Mouse (Mus musculus) macrophage (primary cell): Measurements from ENCODE around the gene Mavs. TPM values are rescaled to one million over a fixed set of nuclear protein-coding genes. Genes with fewer than 3 reads are reported as not detected.
"Not testable (repeated sequence)": the region's sequence is repeated elsewhere in the genome, so short reads cannot be mapped to it uniquely, and the experiment has no call there.

Experiments
- H3K27ac ChIP-seq: fragments of 350-480 bp; formaldehyde crosslinking; 2 replicates; pipeline ENCODE4 v1.9.0; 2021
- H3K36me3 ChIP-seq: fragments of 350-480 bp; formaldehyde crosslinking; 2 replicates; pipeline ENCODE4 v1.9.0; 2021; ENCODE audit errors: inconsistent target
- H3K4me3 ChIP-seq: fragments of 350-480 bp; formaldehyde crosslinking; 2 replicates; pipeline ENCODE4 v1.9.0; 2021; ENCODE audit errors: inconsistent target
- H3K79me2 ChIP-seq: fragments of 350-480 bp; formaldehyde crosslinking; 2 replicates; pipeline ENCODE4 v1.9.0; 2021; ENCODE audit errors: inconsistent target
- WGBS: methylation state at CpG from one replicate; pipeline ENCODE4 v1.1.7; 2026; ENCODE audit warnings: inconsistent platforms; ENCODE audit not compliant: missing documents; 5-methylcytosine and 5-hydroxymethylcytosine counted together
- polyA plus RNA-seq: library from polyadenylated mRNA; stranded (reverse); fragments of 250-400 nt; gene quantifications from 3 replicates; pipeline ENCODE4 v1.2.4, GENCODE M21; 2018; ENCODE audit warnings: inconsistent platforms

Gene Mavs
- polyA plus RNA-seq, 1 experiment from 2014 or later, result 41.4 TPM

DNA sequence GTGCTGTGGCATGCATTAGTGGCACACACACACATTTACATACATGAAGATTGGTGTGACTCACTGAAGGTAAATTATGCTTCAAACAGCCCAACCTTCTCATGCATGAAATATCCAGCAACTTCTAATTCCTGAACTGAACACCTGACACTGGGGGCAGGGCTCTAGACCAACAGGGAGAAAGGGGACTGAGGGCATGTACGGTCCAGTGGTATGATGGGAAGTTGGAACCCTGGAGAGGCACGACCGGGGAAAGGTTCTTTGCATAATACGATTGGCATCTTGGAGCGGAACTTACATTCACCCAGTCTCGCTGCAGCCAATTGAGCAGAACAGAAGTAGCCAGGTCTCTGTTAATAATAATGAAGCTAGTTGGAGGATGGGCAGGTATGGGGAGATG, 8.7 kb upstream of the Mavs start:
- 89% methylated on average over 5 of the region's 6 CpGs for whole genome bisulfite sequencing
- no peaks in the 10 kb centered on the region for H3K36me3 ChIP-seq
- H3K27ac ChIP-seq, result no peak overlapping the region
- H3K79me2 ChIP-seq, result no peaks in the 10 kb centered on the region
- no peak overlapping the region for H3K4me3 ChIP-seq

DNA sequence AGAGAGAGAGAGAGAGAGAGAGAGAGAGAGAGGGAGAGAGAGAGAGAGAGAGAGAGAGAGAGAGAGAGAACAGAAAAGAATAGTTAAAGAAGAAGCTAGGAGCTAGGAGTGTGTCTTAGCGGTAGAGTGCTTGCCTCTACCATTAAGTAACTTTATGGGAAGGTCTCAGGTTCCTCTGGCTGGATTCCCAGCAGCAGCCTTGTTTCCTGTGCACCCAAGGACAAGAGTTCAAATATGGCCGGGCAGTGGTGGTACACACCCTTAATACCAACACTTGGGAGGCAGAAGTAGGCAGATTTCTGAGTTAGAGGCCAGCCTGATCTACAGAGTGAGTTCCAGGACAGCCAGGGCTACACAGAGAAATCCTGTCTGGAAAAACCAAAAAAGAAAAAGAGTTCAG, 7.2 kb upstream of the Mavs start:
- 58% methylated on average over 2 of the region's 2 CpGs for WGBS
- not testable (repeated sequence) for H3K27ac ChIP-seq, H3K36me3 ChIP-seq, H3K79me2 ChIP-seq, H3K4me3 ChIP-seq

DNA sequence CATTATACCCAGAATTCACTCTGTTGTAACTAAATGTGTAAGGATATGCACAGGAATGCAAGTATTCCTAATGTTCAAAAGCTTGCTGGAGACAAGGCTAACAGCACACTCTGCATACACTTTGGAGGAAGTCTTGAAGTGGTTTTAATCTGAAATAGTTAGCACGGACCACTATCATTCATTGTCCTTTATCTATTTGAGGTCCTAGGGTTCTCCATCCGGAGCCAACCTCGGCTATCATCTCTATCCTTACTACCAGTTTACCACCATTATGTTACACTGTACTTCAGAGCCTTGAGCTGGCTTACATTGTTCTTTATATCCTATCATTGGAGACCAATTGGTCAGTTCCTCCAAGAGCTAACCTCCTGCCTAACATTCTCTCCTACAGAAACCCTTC, 6.6 kb upstream of the Mavs start:
- WGBS, result 94% methylated on average over 3 of the region's 3 CpGs
- no peaks in the 10 kb centered on the region for H3K79me2 ChIP-seq
- no peak overlapping the region for H3K27ac ChIP-seq
- H3K4me3 ChIP-seq, result no peak overlapping the region
- H3K36me3 ChIP-seq, result no peaks in the 10 kb centered on the region

DNA sequence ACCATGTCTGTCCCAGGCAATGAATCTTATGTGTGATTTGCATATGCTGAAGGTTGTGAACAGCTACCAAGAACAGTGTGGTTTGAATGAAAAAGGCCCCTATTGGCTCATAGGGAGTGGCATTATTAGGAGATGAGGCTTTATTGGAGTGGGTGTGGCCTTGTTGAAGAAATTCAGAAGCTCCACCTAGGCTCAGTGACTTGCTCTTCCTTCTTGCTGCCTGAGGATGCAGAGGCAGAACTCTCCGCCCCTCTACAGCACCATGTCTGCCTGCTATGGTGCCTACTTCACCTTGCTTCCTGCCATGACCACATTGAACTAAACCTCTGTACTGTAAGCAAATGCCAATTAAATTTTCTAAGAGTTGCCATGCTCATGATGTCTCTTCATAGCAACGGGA, 1.3 kb upstream of the Mavs start:
- H3K36me3 ChIP-seq, result no peaks in the 10 kb centered on the region
- peaks cover 31% of the 10 kb centered on the region for H3K79me2 ChIP-seq
- no peak overlapping the region for H3K4me3 ChIP-seq
- 84% methylated on average over 2 of the region's 2 CpGs for WGBS
- H3K27ac ChIP-seq, result no peak overlapping the region

GRCm38 (mm10) chr2:131234127-131234650, 326 bp downstream of the Mavs start:
- Histone ChIP-seq H3K27ac (peak overlapping the region; percentile 72), H3K79me2 (peaks cover 31% of the 10 kb centered on the region), H3K4me3 (peak overlapping the region; percentile 66), H3K36me3 (no peaks in the 10 kb centered on the region; the same call in 1 of the 2 replicates)
- WGBS, result 10% methylated on average over 16 of the region's 28 CpGs

GRCm38 (mm10) chr2:131234970-131235635, 1.2 kb downstream of the Mavs start:
- peak overlapping the region; percentile 66 for H3K4me3 ChIP-seq
- H3K79me2 ChIP-seq, result peaks cover 31% of the 10 kb centered on the region
- peaks cover 2% of the 10 kb centered on the region for H3K36me3 ChIP-seq
- 19% methylated on average over 5 of the region's 7 CpGs for WGBS
- peak overlapping the region; percentile 72 for H3K27ac ChIP-seq

GRCm38 (mm10) chr2:131242180-131242579, 8.3 kb downstream of the Mavs start:
- no peak overlapping the region for H3K27ac ChIP-seq
- H3K36me3 ChIP-seq, result peaks cover 72% of the 10 kb centered on the region
- no peak overlapping the region for H3K4me3 ChIP-seq
- H3K79me2 ChIP-seq, result no peaks in the 10 kb centered on the region; the same call in 1 of the 2 replicates

- H3K79me2 ChIP-seq, result no peaks in the 10 kb centered on the region
- 97% methylated on average over 7 of the region's 7 CpGs for WGBS
- no peak overlapping the region for H3K27ac ChIP-seq
These were observed 9.1 kb downstream of the Mavs start for GRCm38 (mm10) chr2:131242929-131243328.

GRCm38 (mm10) chr2:131253681-131254328, 19.9 kb downstream of the Mavs start:
- Histone ChIP-seq H3K27ac (peak overlapping the region; percentile 48), H3K4me3 (no peak overlapping the region)

More at GRCm38 (mm10) chr2:131242929-131243328, 9.1 kb downstream of the Mavs start:
- peaks cover 78% of the 10 kb centered on the region for H3K36me3 ChIP-seq
- H3K4me3 ChIP-seq, result no peak overlapping the region

DNA sequence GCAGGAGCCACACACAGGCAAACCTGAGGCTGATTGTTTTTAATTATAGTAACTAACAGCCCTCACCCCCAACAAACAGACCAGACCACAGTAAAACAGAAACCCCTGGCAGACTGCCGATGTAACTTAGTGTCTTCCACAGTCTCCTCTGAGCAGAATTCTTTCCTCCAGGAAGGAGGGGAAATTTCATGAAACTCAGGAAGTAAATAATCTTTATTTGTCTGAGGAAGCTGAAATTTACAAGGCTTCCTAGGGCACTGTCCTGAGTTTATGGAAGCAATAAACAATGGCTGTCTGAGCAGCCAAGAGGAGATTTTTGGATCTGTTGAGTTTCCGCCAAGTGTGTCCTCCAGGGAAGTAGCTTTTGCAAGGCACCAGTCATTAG, 20.5 kb downstream of the Mavs start:
- H3K27ac ChIP-seq, result peak overlapping the region; percentile 48
- 50% methylated on average over 2 of the region's 2 CpGs for whole genome bisulfite sequencing
- H3K79me2 ChIP-seq, result no peaks in the 10 kb centered on the region
- no peaks in the 10 kb centered on the region for H3K36me3 ChIP-seq
- no peak overlapping the region for H3K4me3 ChIP-seq

More at GRCm38 (mm10) chr2:131253681-131254328, 19.9 kb downstream of the Mavs start:
- WGBS, result 12% methylated on average over 7 of the region's 7 CpGs
- Histone ChIP-seq H3K36me3 (no peaks in the 10 kb centered on the region), H3K79me2 (no peaks in the 10 kb centered on the region)

DNA sequence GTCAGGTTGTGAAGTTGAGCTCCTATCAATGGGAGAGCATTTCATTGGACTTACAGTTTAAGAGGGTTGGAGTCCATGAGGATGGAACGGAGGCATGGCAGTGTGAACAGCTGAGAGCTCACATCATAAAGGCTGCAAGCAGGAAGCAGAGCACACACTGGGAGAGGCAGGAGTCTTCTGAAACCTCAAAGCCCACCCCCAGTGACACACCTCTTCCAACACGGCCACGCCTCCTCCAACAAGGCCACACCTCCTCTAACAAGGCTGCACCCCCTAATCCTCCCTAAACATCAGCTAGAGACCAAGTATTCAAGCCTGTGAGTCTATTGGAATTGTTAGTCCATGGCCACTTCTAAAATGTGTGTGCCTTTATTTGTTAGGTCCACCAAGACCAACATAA, 21.9 kb downstream of the Mavs start:
- 83% methylated on average over 3 of the region's 3 CpGs for WGBS
- Histone ChIP-seq H3K36me3 (no peaks in the 10 kb centered on the region), H3K79me2 (no peaks in the 10 kb centered on the region), H3K27ac (no peak overlapping the region), H3K4me3 (no peak overlapping the region)

DNA sequence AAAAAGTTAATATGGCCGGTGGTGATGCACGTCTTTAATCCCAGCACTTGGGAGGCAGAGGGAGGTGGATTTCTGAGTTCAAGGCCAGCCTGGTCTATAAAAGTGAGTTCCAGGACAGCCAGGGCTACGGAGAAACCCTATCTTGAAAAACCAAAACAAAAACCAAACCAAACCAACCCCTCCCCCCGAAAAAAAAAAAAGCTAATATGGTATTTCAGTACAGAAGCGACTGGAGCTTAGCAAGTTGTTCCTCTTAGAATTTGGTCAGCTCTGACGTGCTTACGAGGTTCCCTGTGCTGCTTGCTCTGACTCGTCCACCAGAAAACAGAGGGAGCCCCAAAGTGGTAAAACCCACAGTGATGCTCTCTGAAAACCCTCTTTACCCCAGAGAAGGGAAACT, 24.8 kb downstream of the Mavs start:
- 57% methylated on average over 8 of the region's 8 CpGs for WGBS
- Histone ChIP-seq H3K36me3 (no peaks in the 10 kb centered on the region), H3K27ac (no peak overlapping the region), H3K4me3 (no peak overlapping the region), H3K79me2 (peaks cover 9% of the 10 kb centered on the region)

DNA sequence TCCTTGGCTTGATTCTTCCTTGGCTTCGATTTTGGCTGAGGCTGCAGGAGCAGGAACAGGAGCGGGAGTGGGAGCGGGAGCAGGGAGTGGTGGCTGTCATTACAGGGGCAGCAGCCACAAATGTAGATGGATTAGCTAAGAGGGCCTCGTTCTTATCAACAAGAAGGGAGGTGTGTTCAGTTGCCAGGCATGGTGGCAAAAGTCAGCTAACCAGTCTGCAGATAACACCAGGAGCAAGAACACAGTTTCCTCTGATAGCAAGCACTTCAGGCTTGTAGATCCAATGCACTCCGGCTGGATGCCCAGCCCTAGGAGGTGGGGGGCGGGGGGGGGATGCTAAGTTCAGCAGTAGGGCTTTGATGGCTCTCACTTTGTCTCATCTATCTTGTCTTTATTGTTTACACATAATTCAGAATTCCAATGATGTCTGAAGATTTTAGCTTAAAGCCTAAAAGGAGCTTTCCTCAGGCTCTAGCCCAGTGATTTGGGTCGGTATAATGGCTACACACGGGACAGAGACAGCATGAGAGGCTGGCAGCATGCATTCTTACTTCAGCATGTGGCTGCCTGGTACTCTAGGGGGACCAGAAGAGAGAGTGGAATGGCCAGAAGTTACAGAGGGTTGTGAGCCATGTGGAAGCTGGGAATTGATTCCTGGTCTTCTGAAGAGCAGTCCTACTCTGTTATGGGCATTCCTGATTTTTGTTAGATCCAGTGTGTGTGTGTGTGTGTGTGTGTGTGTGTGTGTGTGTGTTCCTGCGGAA, 26.9 kb downstream of the Mavs start:
- no peaks in the 10 kb centered on the region for H3K36me3 ChIP-seq
- no peak overlapping the region for H3K27ac ChIP-seq
- WGBS, result 93% methylated on average over 9 of the region's 9 CpGs
- peaks cover 29% of the 10 kb centered on the region for H3K79me2 ChIP-seq
- H3K4me3 ChIP-seq, result no peak overlapping the region

- peaks cover 38% of the 10 kb centered on the region for H3K79me2 ChIP-seq
- 18% methylated on average over 10 of the region's 10 CpGs for WGBS
- peak overlapping the region; percentile 66 for H3K4me3 ChIP-seq
- H3K27ac ChIP-seq, result peak overlapping the region; percentile 66
- no peaks in the 10 kb centered on the region for H3K36me3 ChIP-seq
These were observed 27.8 kb downstream of the Mavs start for GRCm38 (mm10) chr2:131261481-131262212.
